Mouse (Mus musculus) ES-Bruce4 (cell line): ENCODE measurements around the gene Tsga10. TPM values are rescaled to one million over a fixed set of nuclear protein-coding genes. Genes with fewer than 3 reads are reported as not detected.

Experiments
- H3K27ac ChIP-seq: 2 replicates; pipeline ENCODE4 v1.5.1; 2012; ENCODE audit warnings: low read length, inconsistent platforms; ENCODE audit not compliant: insufficient read depth
- H3K27me3 ChIP-seq: 2 replicates; pipeline ENCODE4 v1.6.1; 2012; ENCODE audit warnings: mild to moderate bottlenecking, low read length, inconsistent platforms; ENCODE audit not compliant: control insufficient read depth, poor library complexity, insufficient read depth, severe bottlenecking
- H3K36me3 ChIP-seq: 2 replicates; pipeline ENCODE4 v1.6.1; 2012; ENCODE audit warnings: inconsistent platforms, mild to moderate bottlenecking, low read length, moderate library complexity; ENCODE audit not compliant: control insufficient read depth, poor library complexity, insufficient read depth, severe bottlenecking
- H3K4me1 ChIP-seq: one replicate; pipeline ENCODE4 v1.8.1; 2011; ENCODE audit warnings: low read length; ENCODE audit not compliant: control insufficient read depth, insufficient read depth
- H3K4me3 ChIP-seq: 2 replicates; pipeline ENCODE4 v1.5.1; 2011; ENCODE audit warnings: low read depth, mild to moderate bottlenecking, low read length
- H3K9ac ChIP-seq: 2 replicates; pipeline ENCODE4 v1.6.1; 2012; ENCODE audit warnings: low read depth, mild to moderate bottlenecking, inconsistent platforms; ENCODE audit not compliant: poor library complexity, severe bottlenecking
- H3K9me3 ChIP-seq: replicated peaks from 2 replicates; pipeline ENCODE4 v1.6.1; 2012; ENCODE audit warnings: mild to moderate bottlenecking, low read length, inconsistent platforms; ENCODE audit not compliant: control insufficient read depth, poor library complexity, insufficient read depth, severe bottlenecking
- CTCF ChIP-seq: IDR thresholded peaks from one replicate; pipeline ENCODE4 v1.8.1; 2011; ENCODE audit warnings: low read depth, low read length
- EP300 ChIP-seq: IDR thresholded peaks from 2 replicates; pipeline ENCODE4 v1.6.1; 2011; ENCODE audit warnings: low read depth, low read length; ENCODE audit not compliant: insufficient read depth
- POLR2A ChIP-seq: IDR thresholded peaks from one replicate; pipeline ENCODE4 v1.8.1; 2011; ENCODE audit warnings: low read length; ENCODE audit not compliant: insufficient read depth
- polyA plus RNA-seq: library from polyadenylated mRNA; stranded (reverse); fragments of >200 nt; gene quantifications from 2 replicates; pipeline ENCODE4 v1.2.4, GENCODE M21; 2011; ENCODE audit warnings: low read depth; ENCODE audit not compliant: missing spikeins, insufficient read depth, insufficient read length

Tsga10 gene
- polyA plus RNA-seq, 1 experiment: 6.3 TPM

GRCm38 (mm10) chr1:37891400-37891799 is 25.2 kb upstream of the Tsga10 start:
- Histone ChIP-seq H3K4me1 (no peaks in the 10 kb centered on the region), H3K9ac (peak overlapping the region; percentile 61; the same call in 1 of the 2 replicates), H3K27me3 (no peaks in the 10 kb centered on the region), H3K27ac (no peak overlapping the region), H3K9me3 (no peaks in the 10 kb centered on the region), H3K4me3 (no peak overlapping the region), H3K36me3 (peaks cover 8% of the 10 kb centered on the region)
- TF ChIP-seq POLR2A: no peak

- H3K36me3 ChIP-seq: peaks cover 3% of the 10 kb centered on the region; the same call in 1 of the 2 replicates
- H3K4me3 ChIP-seq: peak within 1 kb of the TSS; percentile 95
- H3K27me3 ChIP-seq: no peaks in the 10 kb centered on the region
- no peaks in the 10 kb centered on the region for H3K9me3 ChIP-seq
- TF ChIP-seq POLR2A: peak; percentile 55
- no peak for TF ChIP-seq CTCF
- H3K27ac ChIP-seq: 0 out of 2 replicates have a peak within 1 kb of the TSS, but pooled peaks have one; percentile 14
- peak within 1 kb of the TSS; percentile 61 for H3K9ac ChIP-seq
- H3K4me1 ChIP-seq: no peaks in the 10 kb centered on the region
These were observed 23.9 kb upstream of the Tsga10 start, which contains the start of the genes Mitd1 and Mrpl30 for GRCm38 (mm10) chr1:37890025-37890652. Mitd1 (minus strand) TSS chr1:37890411. Mrpl30 (plus strand) TSS chr1:37890477.

GRCm38 (mm10) chr1:37889206-37889605 is 23.0 kb upstream of the Tsga10 start:
- Histone ChIP-seq H3K9ac (peak overlapping the region; percentile 61), H3K27me3 (no peaks in the 10 kb centered on the region), H3K4me3 (peak overlapping the region; percentile 95), H3K9me3 (no peaks in the 10 kb centered on the region), H3K27ac (no peak overlapping the region), H3K4me1 (peaks cover 2% of the 10 kb centered on the region), H3K36me3 (no peaks in the 10 kb centered on the region; the same call in 1 of the 2 replicates)
- no peak for TF ChIP-seq EP300
- no peak for TF ChIP-seq POLR2A
- no peak for TF ChIP-seq CTCF

GRCm38 (mm10) chr1:37884451-37884850 is 18.2 kb upstream of the Tsga10 start:
- Histone ChIP-seq H3K36me3 (peaks cover 10% of the 10 kb centered on the region), H3K9me3 (no peaks in the 10 kb centered on the region), H3K27ac (no peak overlapping the region), H3K4me3 (no peak overlapping the region), H3K27me3 (no peaks in the 10 kb centered on the region), H3K9ac (no peak overlapping the region), H3K4me1 (peaks cover 4% of the 10 kb centered on the region)
- TF ChIP-seq EP300 (no peak), CTCF (no peak), POLR2A (no peak)

- H3K27ac ChIP-seq: no peak overlapping the region
- TF ChIP-seq CTCF (no peak), POLR2A (no peak), EP300 (no peak)
- no peak overlapping the region for H3K9ac ChIP-seq
- peaks cover 4% of the 10 kb centered on the region for H3K4me1 ChIP-seq
- H3K36me3 ChIP-seq: peaks cover 13% of the 10 kb centered on the region
- H3K9me3 ChIP-seq: no peaks in the 10 kb centered on the region
- H3K4me3 ChIP-seq: no peak overlapping the region
- H3K27me3 ChIP-seq: no peaks in the 10 kb centered on the region
These were observed 17.2 kb upstream of the Tsga10 start for GRCm38 (mm10) chr1:37883411-37883810.

GRCm38 (mm10) chr1:37877736-37878460 is 11.7 kb upstream of the Tsga10 start:
- no peak for TF ChIP-seq CTCF
- H3K36me3 ChIP-seq: peaks cover 39% of the 10 kb centered on the region
- H3K9ac ChIP-seq: no peak overlapping the region
- H3K9me3 ChIP-seq: peaks cover 10% of the 10 kb centered on the region
- H3K4me3 ChIP-seq: no peak overlapping the region
- no peak overlapping the region for H3K27ac ChIP-seq
- H3K4me1 ChIP-seq: no peaks in the 10 kb centered on the region
- H3K27me3 ChIP-seq: no peaks in the 10 kb centered on the region
